24 mouse cellular contexts compared by ENCODE assay signal in genomic region chr9:66967492-66967891, GRCm38 (mm10). TPM values are rescaled to one million over a fixed set of nuclear protein-coding genes. Genes with fewer than 3 reads are reported as not detected.
DNase-seq lines count a peak whose midpoint lies in the region; ATAC-seq and TF ChIP-seq lines count a peak whose summit lies in the region.
"Had no signal": no experiment of that assay in that cellular context is flagged by ENCODE, and none has a peak within 500 bp of the region (broad histone marks: within the 10 kb centered on the region; RNA-seq: fewer than 3 reads in every experiment).

No protein-coding gene starts in this region.

- H3K36me3 ChIP-seq in intestine, embryonic 14.5 days (ENCODE audit: control insufficient read depth, insufficient read depth, low read length), result peaks cover 19% of the 10 kb centered on the region
- no peaks in the 10 kb centered on the region for H3K36me3 ChIP-seq in intestine, embryonic 15.5 days
- peaks cover 15% of the 10 kb centered on the region for H3K36me3 ChIP-seq in liver, postnatal 0 days (replicated peaks; ENCODE audit: insufficient read depth, low read length)
- H3K36me3 ChIP-seq in liver, embryonic 11.5 days (ENCODE audit: control insufficient read depth, insufficient read depth, low read length), result peaks cover 2% of the 10 kb centered on the region; the same call in 1 of the 2 replicates
- H3K36me3 ChIP-seq in lung, postnatal 0 days (ENCODE audit: insufficient read depth, low read length), result no peaks in the 10 kb centered on the region; the same call in 1 of the 2 replicates

- TF ChIP-seq EP300 in liver, postnatal 0 days (IDR thresholded peaks at IDR 0.05; ENCODE audit: low read depth), result no peak
- peak; percentile 64; the same call in 1 of the 2 replicates for TF ChIP-seq EP300 in lung, postnatal 0 days (IDR thresholded peaks at IDR 0.05)

- no peaks in the 10 kb centered on the region for H3K9me3 ChIP-seq in intestine, embryonic 14.5 days (ENCODE audit: control insufficient read depth, low read length)
- no peaks in the 10 kb centered on the region for H3K9me3 ChIP-seq in intestine, embryonic 15.5 days
- no peaks in the 10 kb centered on the region for H3K9me3 ChIP-seq in liver, postnatal 0 days (ENCODE audit: low read length)
- no peaks in the 10 kb centered on the region for H3K9me3 ChIP-seq in liver, embryonic 11.5 days (ENCODE audit: control insufficient read depth, low read length)
- H3K9me3 ChIP-seq in lung, postnatal 0 days (ENCODE audit: low read length), result no peaks in the 10 kb centered on the region
- H3K9me3 ChIP-seq: embryonic facial prominence, embryonic 13.5 days; embryonic facial prominence, embryonic 15.5 days; forebrain, embryonic 10.5 days; forebrain, embryonic 12.5 days had no signal

- H3K4me1 ChIP-seq in intestine, embryonic 14.5 days (replicated peaks; ENCODE audit: control insufficient read depth, insufficient read depth, low read length), result 0 out of 2 replicates have a peak, but pooled peaks cover 3% of the 10 kb centered on the region
- H3K4me1 ChIP-seq in intestine, embryonic 15.5 days (replicated peaks), result no peaks in the 10 kb centered on the region
- no peaks in the 10 kb centered on the region for H3K4me1 ChIP-seq in liver, postnatal 0 days (ENCODE audit: insufficient read depth)
- no peaks in the 10 kb centered on the region for H3K4me1 ChIP-seq in liver, embryonic 11.5 days (replicated peaks; ENCODE audit: control insufficient read depth, insufficient read depth, low read length)
- no peaks in the 10 kb centered on the region for H3K4me1 ChIP-seq in lung, postnatal 0 days (ENCODE audit: insufficient read depth, low read depth, low read length)
- H3K4me1 ChIP-seq: embryonic facial prominence, embryonic 13.5 days; embryonic facial prominence, embryonic 15.5 days; forebrain, embryonic 10.5 days; forebrain, embryonic 12.5 days had no signal

- DNase-seq in intestine, embryonic 14.5 days (ENCODE audit: low spot score), result no peak
- DNase-seq in liver, postnatal 0 days, result peak; percentile 1
- no peak for DNase-seq in liver, embryonic 11.5 days (ENCODE audit: low spot score)
- peak; percentile 43 for DNase-seq in lung, postnatal 0 days (ENCODE audit: low spot score)
- no peak for DNase-seq in lung, postnatal 36 days
- DNase-seq in lung, postnatal 4 days, result peak; percentile 26 to 54
- no peak for DNase-seq in lung, adult 18-20 months
- DNase-seq: adrenal gland, adult 2 months; adrenal gland, postnatal 10 days; adrenal gland, postnatal 25 days; cerebellum, adult 11 months; cerebellum, adult 18-20 months; cerebellum, adult 8-10 months; cerebellum, adult 9-11 months; cerebellum, postnatal 14 days; cerebellum, postnatal 36 days; embryo, embryonic 11 days had no signal

- ATAC-seq in intestine, embryonic 14.5 days (replicated peaks; ENCODE audit: low FRiP score, low TSS enrichment, low read depth), result no peak
- no peak for ATAC-seq in intestine, embryonic 15.5 days
- ATAC-seq in liver, postnatal 0 days, result no peak
- no peak for ATAC-seq in liver, embryonic 11.5 days (replicated peaks; ENCODE audit: low FRiP score)
- ATAC-seq in lung, postnatal 0 days, result peak; percentile 66
- ATAC-seq: forebrain, embryonic 14.5 days had no signal

- peak overlapping the region; percentile 14; the same call in 1 of the 2 replicates for H3K27ac ChIP-seq in intestine, embryonic 14.5 days (ENCODE audit: low read depth)
- H3K27ac ChIP-seq in intestine, embryonic 15.5 days, result no peak overlapping the region
- no peak overlapping the region for H3K27ac ChIP-seq in liver, postnatal 0 days (ENCODE audit: low read depth)
- no peak overlapping the region for H3K27ac ChIP-seq in liver, embryonic 11.5 days (ENCODE audit: low read depth, low read length)
- no peak overlapping the region for H3K27ac ChIP-seq in lung, postnatal 0 days (ENCODE audit: low read length)
- H3K27ac ChIP-seq: embryonic facial prominence, embryonic 13.5 days; embryonic facial prominence, embryonic 15.5 days; forebrain, embryonic 10.5 days; forebrain, embryonic 12.5 days had no signal

- WGBS in intestine, embryonic 14.5 days, result 45% methylated on average over 8 of the region's 8 CpGs
- 50% methylated on average over 8 of the region's 8 CpGs for WGBS in intestine, embryonic 15.5 days
- 87% methylated on average over 8 of the region's 8 CpGs for WGBS in liver, postnatal 0 days (ENCODE audit: insufficient replicate concordance)
- 88% methylated on average over 8 of the region's 8 CpGs for WGBS in liver, embryonic 11.5 days
- 51% methylated on average over 8 of the region's 8 CpGs for WGBS in lung, postnatal 0 days

- H3K4me3 ChIP-seq in intestine, embryonic 14.5 days (ENCODE audit: low read depth, low read length), result no peak overlapping the region
- H3K4me3 ChIP-seq in intestine, embryonic 15.5 days (replicated peaks), result no peak overlapping the region
- H3K4me3 ChIP-seq in liver, postnatal 0 days (ENCODE audit: low read depth, low read length), result no peak overlapping the region
- H3K4me3 ChIP-seq in liver, embryonic 11.5 days (ENCODE audit: low read depth, low read length), result no peak overlapping the region
- no peak overlapping the region for H3K4me3 ChIP-seq in lung, postnatal 0 days (ENCODE audit: low read depth, low read length)
- H3K4me3 ChIP-seq: embryonic facial prominence, embryonic 13.5 days; embryonic facial prominence, embryonic 15.5 days; erythroblast, embryonic 14.5 days; forebrain, embryonic 10.5 days; forebrain, embryonic 12.5 days had no signal

- H3K4me2 ChIP-seq in intestine, embryonic 14.5 days (ENCODE audit: low read length), result no peak overlapping the region
- H3K4me2 ChIP-seq in intestine, embryonic 15.5 days (replicated peaks), result no peak overlapping the region
- H3K4me2 ChIP-seq in liver, postnatal 0 days (ENCODE audit: low read depth, low read length), result no peak overlapping the region
- no peak overlapping the region for H3K4me2 ChIP-seq in liver, embryonic 11.5 days
- no peak overlapping the region for H3K4me2 ChIP-seq in lung, postnatal 0 days (replicated peaks; ENCODE audit: low read depth, low read length)
- H3K4me2 ChIP-seq: embryonic facial prominence, embryonic 13.5 days; embryonic facial prominence, embryonic 15.5 days; forebrain, embryonic 12.5 days had no signal

- no peak for TF ChIP-seq CTCF in liver, postnatal 0 days (IDR thresholded peaks at IDR 0.05; ENCODE audit: low read depth)
- no peak for TF ChIP-seq CTCF in lung, postnatal 0 days (IDR thresholded peaks at IDR 0.05)

- no peaks in the 10 kb centered on the region for H3K27me3 ChIP-seq in intestine, embryonic 14.5 days (replicated peaks; ENCODE audit: control insufficient read depth, insufficient read depth, low read length)
- H3K27me3 ChIP-seq in intestine, embryonic 15.5 days (replicated peaks), result no peaks in the 10 kb centered on the region
- no peaks in the 10 kb centered on the region for H3K27me3 ChIP-seq in liver, postnatal 0 days (ENCODE audit: insufficient read depth, low read length)
- no peaks in the 10 kb centered on the region for H3K27me3 ChIP-seq in liver, embryonic 11.5 days (replicated peaks; ENCODE audit: control insufficient read depth, insufficient read depth, low read length)
- H3K27me3 ChIP-seq in lung, postnatal 0 days (replicated peaks; ENCODE audit: insufficient read depth, low read length), result no peaks in the 10 kb centered on the region
- H3K27me3 ChIP-seq: embryonic facial prominence, embryonic 13.5 days; embryonic facial prominence, embryonic 15.5 days; forebrain, embryonic 12.5 days had no signal

- H3K9ac ChIP-seq in intestine, embryonic 14.5 days (ENCODE audit: low read length), result no peak overlapping the region
- no peak overlapping the region for H3K9ac ChIP-seq in intestine, embryonic 15.5 days
- no peak overlapping the region for H3K9ac ChIP-seq in liver, postnatal 0 days (replicated peaks)
- no peak overlapping the region for H3K9ac ChIP-seq in liver, embryonic 11.5 days (ENCODE audit: low read depth, low read length)
- no peak overlapping the region for H3K9ac ChIP-seq in lung, postnatal 0 days (replicated peaks; ENCODE audit: low read depth)
- H3K9ac ChIP-seq: embryonic facial prominence, embryonic 13.5 days; embryonic facial prominence, embryonic 15.5 days; forebrain, embryonic 12.5 days had no signal

RNA-seq across cellular contexts. Expression of gene Lactb, which starts 7.8 kb away (rescaled TPM):
- 8.9 and 9.3 TPM in 2 replicates for polyA plus RNA-seq in intestine, embryonic 14.5 days (2014; fragmentation: Nextera tagmentation; extraction: Ambion mirVana)
- polyA plus RNA-seq in intestine, embryonic 15.5 days (2015; fragmentation: Nextera tagmentation; extraction: Ambion mirVana), result 7.2 and 8.2 TPM in 2 replicates
- 13.3 and 15.2 TPM in 2 replicates for polyA plus RNA-seq in liver, postnatal 0 days (2015; fragmentation: Nextera tagmentation; extraction: Ambion mirVana)
- 11.6 and 12.7 TPM in 2 replicates for polyA plus RNA-seq in liver, embryonic 11.5 days (2014; fragmentation: Nextera tagmentation; extraction: Ambion mirVana)
- polyA plus RNA-seq in lung, postnatal 0 days (2015; fragmentation: Nextera tagmentation; extraction: Ambion mirVana), result 13.8 and 15.4 TPM in 2 replicates

RNA-seq across cellular contexts. Expression of gene Rps27l, which starts 21.6 kb away (rescaled TPM):
- polyA plus RNA-seq in intestine, embryonic 14.5 days (2014; fragmentation: Nextera tagmentation; extraction: Ambion mirVana), result 723 and 793 TPM in 2 replicates
- polyA plus RNA-seq in intestine, embryonic 15.5 days (2015; fragmentation: Nextera tagmentation; extraction: Ambion mirVana), result 830 and 881 TPM in 2 replicates
- polyA plus RNA-seq in liver, postnatal 0 days (2015; fragmentation: Nextera tagmentation; extraction: Ambion mirVana), result 587 and 618 TPM in 2 replicates
- polyA plus RNA-seq in liver, embryonic 11.5 days (2014; fragmentation: Nextera tagmentation; extraction: Ambion mirVana), result 1,011 and 1,028 TPM in 2 replicates
- polyA plus RNA-seq in lung, postnatal 0 days (2015; fragmentation: Nextera tagmentation; extraction: Ambion mirVana), result 572 and 579 TPM in 2 replicates

RNA-seq across cellular contexts. Expression of gene Rab8b, which starts 48.0 kb away (rescaled TPM):
- 26.1 and 30.2 TPM in 2 replicates for polyA plus RNA-seq in intestine, embryonic 14.5 days (2014; fragmentation: Nextera tagmentation; extraction: Ambion mirVana)
- polyA plus RNA-seq in intestine, embryonic 15.5 days (2015; fragmentation: Nextera tagmentation; extraction: Ambion mirVana), result 20.5 and 20.6 TPM in 2 replicates
- 9.1 and 10.7 TPM in 2 replicates for polyA plus RNA-seq in liver, postnatal 0 days (2015; fragmentation: Nextera tagmentation; extraction: Ambion mirVana)
- polyA plus RNA-seq in liver, embryonic 11.5 days (2014; fragmentation: Nextera tagmentation; extraction: Ambion mirVana), result 43.1 and 44.3 TPM in 2 replicates
- 15.6 and 20.4 TPM in 2 replicates for polyA plus RNA-seq in lung, postnatal 0 days (2015; fragmentation: Nextera tagmentation; extraction: Ambion mirVana)

Comparison
In these comparisons a context has a peak if more than half of its experiments do, and no peak if none do; other contexts are left out.
1. DNase-seq: peak in liver, postnatal 0 days (single experiment), lung, postnatal 0 days (single experiment) and lung, postnatal 4 days (2 of 2); none in intestine, embryonic 14.5 days (single experiment), liver, embryonic 11.5 days (single experiment), lung, postnatal 36 days (single experiment) and lung, adult 18-20 months (0 of 2).